Mouse (Mus musculus) splenic B cell, adult 2 months (primary cell): ENCODE measurements around the gene Ess2.
"Not testable (repeated sequence)": the region's sequence is repeated elsewhere in the genome, so short reads cannot be mapped to it uniquely, and the experiment has no call there.

Experiments used
- DNase-seq: peaks from one replicate; pipeline ENCODE4 v3.0.0-alpha.2; 2011; ENCODE audit warnings: low read depth, low spot score
- H3K27me3 ChIP-seq: 2 replicates; pipeline ENCODE4 v1.6.1; 2012; ENCODE audit warnings: mild to moderate bottlenecking, low read length, moderate library complexity, mixed read lengths; ENCODE audit not compliant: control insufficient read depth, poor library complexity, insufficient read depth, severe bottlenecking
- H3K36me3 ChIP-seq: 2 replicates; pipeline ENCODE4 v1.6.1; 2012; ENCODE audit warnings: mild to moderate bottlenecking, low read length, moderate library complexity, mixed read lengths; ENCODE audit not compliant: control insufficient read depth, poor library complexity, insufficient read depth, severe bottlenecking

Gene Ess2

DNA sequence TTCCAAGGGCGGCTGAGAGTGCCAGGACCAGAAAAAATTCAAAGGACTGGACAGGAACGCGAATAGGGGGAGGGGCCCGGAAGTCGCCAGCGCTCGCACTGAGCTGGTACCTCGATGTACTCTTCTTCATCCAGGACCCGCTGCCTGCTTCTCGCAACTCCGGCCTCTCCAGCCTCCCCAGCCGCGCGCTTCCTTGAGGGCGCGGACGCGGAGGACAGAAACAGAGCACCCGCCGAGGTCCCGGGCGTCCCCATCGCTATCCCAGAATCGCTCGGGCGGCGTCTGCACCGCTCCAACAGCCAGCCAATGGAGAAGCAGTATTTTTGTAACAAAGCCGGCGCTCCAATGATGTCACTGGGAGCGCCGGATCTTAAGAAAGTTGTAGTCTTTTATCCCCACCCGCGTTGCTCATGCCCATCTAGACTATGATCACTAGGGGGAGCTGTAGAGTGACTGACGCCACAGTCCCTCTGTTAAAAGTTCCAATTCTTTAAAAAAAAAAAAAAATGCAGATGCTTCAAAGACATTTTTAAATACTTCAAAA, at the start of gene Ess2:
Gene Ess2, minus strand, starts transcription at position 297 of the 544 bp plus-strand sequence.
- peak; percentile 96 for DNase-seq
- peaks cover 4% of the 10 kb centered on the region; the same call in 1 of the 2 replicates for H3K36me3 ChIP-seq
- no peaks in the 10 kb centered on the region; the same call in 1 of the 2 replicates for H3K27me3 ChIP-seq

GRCm38 (mm10) chr16:17956052-17956638, 45.0 kb upstream of the Ess2 start:
- H3K27me3 ChIP-seq, DNase-seq, H3K36me3 ChIP-seq: not testable (repeated sequence)

DNA sequence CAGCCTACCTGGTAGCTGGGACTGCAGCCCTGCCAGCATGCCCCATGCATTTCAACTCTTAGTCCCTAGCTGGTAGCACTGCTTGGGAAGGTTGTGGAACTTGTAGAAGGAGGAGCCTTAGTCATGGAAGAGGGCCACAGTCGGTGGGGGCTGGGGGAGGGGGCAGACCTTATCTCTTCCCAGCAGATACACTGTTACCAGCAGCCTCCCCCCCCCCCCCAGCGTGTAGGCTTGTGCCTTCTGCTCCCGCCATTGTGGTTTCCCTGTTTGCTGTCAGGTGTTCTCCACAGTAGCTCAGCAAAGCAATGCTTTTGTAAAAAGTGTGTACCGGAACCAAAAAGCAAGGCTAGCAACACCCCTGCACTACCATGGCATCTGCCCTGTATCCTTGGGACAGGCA, 40.5 kb upstream of the Ess2 start:
- Histone ChIP-seq H3K36me3 (no peaks in the 10 kb centered on the region), H3K27me3 (no peaks in the 10 kb centered on the region)
- DNase-seq: no peak

DNA sequence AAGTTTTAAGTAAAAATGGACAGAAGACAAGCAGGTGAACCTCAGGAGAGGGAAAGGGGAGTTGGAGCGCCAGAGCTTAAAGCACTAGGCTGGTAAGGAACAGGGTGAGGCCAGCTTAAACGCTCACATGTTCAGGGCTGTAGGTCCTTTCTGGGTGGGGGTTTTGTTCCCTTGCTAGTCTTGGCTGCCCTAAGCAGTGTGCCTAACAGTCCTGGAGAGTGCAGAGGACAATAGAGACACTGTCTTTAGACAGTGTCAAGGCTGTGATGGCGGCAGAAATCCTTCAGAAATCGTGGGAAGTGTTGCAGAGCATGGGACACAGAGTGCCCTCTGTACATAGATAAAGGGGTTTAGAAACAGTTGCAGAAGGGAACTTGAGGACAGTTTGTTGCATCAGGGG, 38.9 kb upstream of the Ess2 start:
- no peak for DNase-seq
- H3K36me3 ChIP-seq: no peaks in the 10 kb centered on the region

GRCm38 (mm10) chr16:17949421-17949877, 38.3 kb upstream of the Ess2 start:
- Histone ChIP-seq H3K36me3 (no peaks in the 10 kb centered on the region), H3K27me3 (no peaks in the 10 kb centered on the region)
- no peak for DNase-seq

More for the DNA sequence above, 38.9 kb upstream of the Ess2 start:
- H3K27me3 ChIP-seq: no peaks in the 10 kb centered on the region

DNA sequence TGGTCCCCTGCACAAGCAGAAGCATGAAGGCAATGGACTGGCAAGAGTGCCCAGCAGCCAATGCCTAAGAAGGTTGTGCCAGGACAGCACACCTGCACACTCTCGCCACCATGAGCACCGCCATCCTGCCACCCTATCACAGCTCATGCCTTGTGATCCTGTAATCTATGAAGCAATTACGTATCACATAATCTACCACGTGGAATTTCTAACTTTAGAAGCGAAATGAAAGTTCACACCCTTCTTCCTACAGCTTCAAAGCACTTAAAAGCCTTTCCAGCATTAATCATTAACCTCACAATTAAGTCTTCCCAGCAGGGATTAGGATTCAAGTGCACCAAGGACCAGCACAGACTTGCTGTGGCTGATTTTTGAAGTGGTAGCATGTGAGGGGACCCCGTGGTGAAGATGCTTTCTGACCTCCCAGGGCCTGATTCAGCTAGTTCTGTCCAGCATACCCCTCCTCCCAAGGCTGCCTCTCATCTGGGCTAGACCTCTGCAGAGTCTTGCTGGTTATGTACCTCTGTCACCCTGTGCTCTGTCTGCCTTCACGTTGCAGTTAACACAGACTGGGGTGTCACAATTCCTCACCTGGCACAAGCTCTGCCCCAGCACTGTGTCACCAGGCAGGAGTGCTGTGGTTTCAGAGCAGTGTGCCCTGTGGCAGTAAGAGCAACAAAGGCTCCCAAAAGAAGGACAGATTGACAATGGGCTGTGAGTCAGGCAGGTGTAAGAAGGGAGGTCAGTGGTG, 34.1 kb upstream of the Ess2 start:
- DNase-seq: no peak
- H3K27me3 ChIP-seq: no peaks in the 10 kb centered on the region
- no peaks in the 10 kb centered on the region for H3K36me3 ChIP-seq

DNA sequence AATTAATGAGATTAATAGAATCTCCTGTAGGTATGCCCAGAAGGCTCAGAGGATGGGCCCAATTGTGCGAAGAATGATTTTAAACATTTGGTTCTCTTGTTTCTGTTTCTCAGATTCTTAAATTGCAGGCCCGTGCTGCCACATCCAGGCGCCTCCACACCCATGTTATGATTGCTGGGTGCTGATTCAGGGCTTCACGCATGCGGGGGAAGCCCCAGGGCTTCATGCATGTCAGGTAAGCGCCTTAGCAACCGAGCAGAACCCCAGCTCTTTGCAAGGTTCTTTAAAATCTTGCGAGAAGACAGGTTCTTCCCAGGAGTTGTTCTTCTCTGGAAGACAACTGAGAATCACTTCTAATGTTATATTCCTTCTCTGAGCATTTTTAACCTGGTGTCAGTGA, 32.3 kb upstream of the Ess2 start:
- Histone ChIP-seq H3K27me3 (no peaks in the 10 kb centered on the region), H3K36me3 (no peaks in the 10 kb centered on the region)
- DNase-seq: no peak

DNA sequence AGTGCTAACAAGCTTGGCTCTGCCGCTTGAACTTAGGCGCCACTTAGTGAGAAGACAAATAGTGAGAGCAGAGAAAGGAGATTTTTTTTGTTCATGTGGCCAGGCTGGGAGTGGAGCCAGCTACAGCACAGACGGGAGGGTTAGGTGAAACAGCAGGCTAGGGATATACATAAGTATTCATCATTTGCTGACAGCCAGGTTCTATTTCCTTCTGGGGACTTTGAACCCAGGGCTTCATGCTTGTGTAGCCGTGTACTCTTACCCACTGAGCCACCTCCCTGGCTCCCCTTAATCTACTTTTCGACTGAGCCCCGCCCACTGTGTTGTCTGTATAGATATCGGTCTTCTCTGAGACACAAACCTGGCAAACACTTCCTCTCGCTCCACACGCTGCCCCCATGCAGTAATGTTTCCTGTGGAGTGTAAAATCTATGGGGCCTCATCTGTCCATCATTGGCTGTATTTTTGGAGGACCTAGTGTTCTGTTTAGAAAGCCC, 28.2 kb upstream of the Ess2 start:
- no peaks in the 10 kb centered on the region for H3K27me3 ChIP-seq
- H3K36me3 ChIP-seq: no peaks in the 10 kb centered on the region
- DNase-seq: no peak

DNA sequence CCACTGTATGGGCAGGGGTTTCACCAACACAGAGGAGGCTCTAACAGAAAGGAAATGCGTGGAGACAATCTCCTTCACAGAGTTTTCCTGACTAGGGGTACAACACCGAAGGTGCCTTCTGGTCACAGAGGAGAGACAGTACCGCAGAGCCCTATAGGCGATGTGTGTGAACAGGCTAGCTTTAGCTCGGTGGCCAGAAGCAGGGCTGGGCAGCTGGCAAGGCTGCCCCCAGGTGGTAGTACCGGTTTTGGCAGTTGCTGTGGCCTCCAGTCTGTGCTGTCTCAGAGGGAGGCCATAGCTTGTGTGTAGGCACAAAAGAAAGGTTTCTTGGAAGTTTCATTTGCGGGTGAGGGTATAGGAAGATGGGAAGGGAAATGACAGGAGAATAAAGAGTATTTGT, 27.7 kb upstream of the Ess2 start:
- Histone ChIP-seq H3K27me3 (no peaks in the 10 kb centered on the region), H3K36me3 (no peaks in the 10 kb centered on the region)
- peak; percentile 86 for DNase-seq

GRCm38 (mm10) chr16:17938187-17938586, 27.0 kb upstream of the Ess2 start:
- H3K27me3 ChIP-seq: no peaks in the 10 kb centered on the region
- no peak for DNase-seq

GRCm38 (mm10) chr16:17936776-17937175, 25.6 kb upstream of the Ess2 start:
- H3K27me3 ChIP-seq: no peaks in the 10 kb centered on the region
- no peaks in the 10 kb centered on the region for H3K36me3 ChIP-seq
- DNase-seq: no peak

More at GRCm38 (mm10) chr16:17938187-17938586, 27.0 kb upstream of the Ess2 start:
- H3K36me3 ChIP-seq: no peaks in the 10 kb centered on the region

- DNase-seq: no peak
- Histone ChIP-seq H3K27me3 (no peaks in the 10 kb centered on the region), H3K36me3 (no peaks in the 10 kb centered on the region)
Measured at GRCm38 (mm10) chr16:17934445-17934910, 23.3 kb upstream of the Ess2 start.

DNA sequence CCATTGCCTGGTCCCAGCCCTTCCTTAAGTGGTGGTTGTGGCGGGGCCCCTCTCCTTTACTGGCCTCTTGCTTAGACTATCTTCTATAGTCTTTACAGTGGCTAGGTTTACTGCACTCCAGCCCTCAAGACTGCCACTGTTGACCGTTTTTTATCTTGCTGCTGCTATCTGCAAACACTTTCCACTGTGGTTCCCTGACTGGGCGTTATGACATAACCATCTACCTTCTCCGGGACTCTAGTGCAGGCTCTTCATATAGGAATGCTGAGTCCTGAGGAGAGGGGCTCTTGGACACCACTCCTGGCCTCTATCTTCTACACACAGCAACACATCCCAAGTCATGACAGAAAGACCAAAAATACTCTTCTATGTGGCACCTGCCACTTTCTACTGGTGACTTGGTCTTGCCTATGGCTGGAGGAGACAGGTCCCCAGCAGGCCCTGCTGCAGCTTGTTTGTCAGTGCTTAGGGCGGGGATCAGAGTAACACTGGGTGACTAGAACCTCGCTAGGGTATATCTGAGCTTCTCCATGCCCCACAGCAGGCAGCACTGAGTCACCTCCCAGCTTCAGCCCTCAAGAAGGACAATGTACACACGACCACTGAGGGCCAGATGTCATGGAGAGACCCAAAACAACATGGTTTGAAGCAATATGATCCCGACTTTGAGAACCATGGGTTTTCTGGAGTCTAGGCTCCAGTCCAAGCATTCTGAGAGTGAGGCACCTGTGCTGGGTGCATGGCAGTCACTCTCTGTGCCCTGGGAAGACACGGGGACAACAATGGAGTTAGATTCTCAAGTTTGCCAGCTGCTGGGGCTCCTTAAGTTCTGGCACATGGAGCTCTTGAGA, 22.7 kb upstream of the Ess2 start:
- Histone ChIP-seq H3K36me3 (no peaks in the 10 kb centered on the region), H3K27me3 (no peaks in the 10 kb centered on the region)
- no peak for DNase-seq

DNA sequence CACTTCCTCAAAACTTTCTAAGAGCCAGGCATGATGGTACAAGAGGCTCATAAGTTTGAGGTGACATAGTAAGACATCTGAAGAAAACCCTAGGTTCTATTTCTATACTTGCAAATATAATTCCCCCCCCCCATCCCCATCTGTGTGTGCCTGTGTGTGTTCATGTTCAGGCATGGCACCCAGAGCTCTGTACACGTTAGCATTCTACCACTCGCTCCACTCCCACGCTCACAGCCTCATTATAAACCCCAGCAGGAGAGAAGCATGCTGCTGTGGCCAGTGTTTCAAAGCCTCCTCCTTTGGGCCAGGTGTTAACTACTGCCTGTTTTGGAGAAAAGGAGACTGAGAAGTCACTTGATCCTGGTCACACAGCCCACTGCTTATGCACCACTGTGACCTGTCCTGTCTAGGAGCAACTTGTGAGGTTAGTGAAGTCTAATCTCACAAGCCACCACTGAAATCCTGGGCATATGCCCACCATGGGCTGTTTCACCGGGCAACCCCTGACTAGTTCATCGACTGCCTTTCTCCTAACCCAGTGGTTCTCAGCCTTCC, 20.8 kb upstream of the Ess2 start:
- no peak for DNase-seq
- Histone ChIP-seq H3K27me3 (no peaks in the 10 kb centered on the region), H3K36me3 (no peaks in the 10 kb centered on the region)
